Mouse (Mus musculus): ENCODE data around the gene Rasgrf1. TPM values are rescaled to one million over a fixed set of nuclear protein-coding genes. Genes with fewer than 3 reads are reported as not detected.
A peak's percentile ranks its signal among the peaks of the same experiment; 100 is the strongest.
"Not testable (repeated sequence)": the region's sequence is repeated elsewhere in the genome, so short reads cannot be mapped to it uniquely, and the experiment has no call there.

The Rasgrf1 gene
- polyA plus RNA-seq, 1 experiment from 2014 or later, result 0.20 TPM

DNA sequence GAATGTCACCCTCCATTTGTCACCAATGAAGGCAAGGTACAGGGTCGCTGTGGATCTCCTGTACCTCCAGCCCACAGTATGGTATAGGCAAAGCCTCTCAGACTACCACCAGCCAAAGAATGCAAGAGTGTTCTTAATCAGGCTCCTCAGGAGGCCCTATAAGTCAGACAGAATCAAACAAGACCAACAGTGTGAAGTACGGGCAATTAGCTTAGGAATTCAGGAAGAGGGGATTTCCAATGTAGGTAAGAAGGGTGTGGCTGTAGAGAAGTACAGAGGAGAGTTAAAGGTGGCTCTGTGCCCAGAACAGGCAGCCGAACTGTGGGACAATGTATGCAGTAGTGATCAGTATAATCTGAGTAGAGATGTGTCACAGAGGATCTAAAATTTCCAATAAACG, 126.6 kb downstream of the Rasgrf1 start:
- Histone ChIP-seq H3K27ac (ENCODE audit: low read length) (no peak overlapping the region), H3K4me3 (ENCODE audit: low read length) (no peak overlapping the region), H3K27me3 (replicated peaks; ENCODE audit: control insufficient read depth, insufficient read depth, low read length) (no peaks in the 10 kb centered on the region), H3K36me3 (ENCODE audit: control insufficient read depth, insufficient read depth, low read length) (no peaks in the 10 kb centered on the region), H3K9ac (ENCODE audit: low read depth, low read length) (no peak overlapping the region), H3K4me2 (ENCODE audit: low read depth, low read length) (no peak overlapping the region), H3K4me1 (ENCODE audit: control insufficient read depth, insufficient read depth, low read length) (no peaks in the 10 kb centered on the region), H3K9me3 (ENCODE audit: control insufficient read depth, low read length) (no peaks in the 10 kb centered on the region)
- 58% methylated on average over 4 of the region's 4 CpGs for WGBS
- ATAC-seq, result peak; percentile 67

DNA sequence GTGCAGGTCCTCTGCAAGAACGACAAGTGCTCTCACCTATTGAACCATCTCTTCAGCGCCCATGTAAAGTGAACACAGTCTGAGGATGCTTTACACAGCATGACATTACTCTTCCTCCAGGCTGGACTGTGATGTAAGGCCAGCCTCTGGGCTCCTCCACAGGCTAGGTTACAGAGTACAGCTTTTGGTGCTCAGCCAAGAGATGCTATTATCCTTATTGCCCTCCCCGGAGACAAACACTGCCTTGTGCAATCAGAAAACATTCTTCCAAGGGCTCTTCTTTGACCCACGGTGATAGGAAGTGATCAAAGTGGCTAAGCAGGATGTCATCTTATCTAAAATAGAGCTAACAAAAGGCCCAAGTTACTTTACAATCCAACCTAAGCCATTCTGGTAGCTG, 128.8 kb downstream of the Rasgrf1 start:
- Histone ChIP-seq H3K27me3 (replicated peaks; ENCODE audit: control insufficient read depth, insufficient read depth, low read length) (no peaks in the 10 kb centered on the region), H3K36me3 (ENCODE audit: control insufficient read depth, insufficient read depth, low read length) (no peaks in the 10 kb centered on the region), H3K9ac (ENCODE audit: low read depth, low read length) (no peak overlapping the region), H3K4me1 (ENCODE audit: control insufficient read depth, insufficient read depth, low read length) (no peaks in the 10 kb centered on the region), H3K4me3 (ENCODE audit: low read length) (no peak overlapping the region), H3K9me3 (ENCODE audit: control insufficient read depth, low read length) (no peaks in the 10 kb centered on the region), H3K4me2 (ENCODE audit: low read depth, low read length) (no peak overlapping the region), H3K27ac (ENCODE audit: low read length) (no peak overlapping the region)
- ATAC-seq, result no peak
- WGBS, result 64% methylated on average over 4 of the region's 4 CpGs

DNA sequence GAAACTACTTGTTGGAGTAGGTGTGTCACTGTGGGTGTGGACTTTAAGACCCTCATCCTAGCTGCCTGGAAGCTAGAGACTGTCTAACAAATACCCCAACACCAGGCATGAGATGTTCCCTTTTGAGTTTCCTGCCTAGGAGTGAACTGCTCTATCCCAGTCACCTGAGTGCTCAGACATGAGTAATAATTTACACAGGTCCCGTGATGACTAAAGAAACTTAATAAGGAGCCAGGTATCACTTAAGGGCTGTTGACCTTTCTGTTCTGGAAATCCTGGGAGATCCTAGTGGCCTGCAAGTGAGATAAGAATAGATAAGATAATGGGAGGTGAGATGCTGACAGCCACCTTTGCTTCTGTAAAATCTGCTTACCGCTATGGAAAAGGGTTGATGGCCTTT, 131.2 kb downstream of the Rasgrf1 start:
- H3K36me3 ChIP-seq (ENCODE audit: control insufficient read depth, insufficient read depth, low read length), result no peaks in the 10 kb centered on the region
- H3K4me3 ChIP-seq (ENCODE audit: low read length), result no peak overlapping the region
- H3K27ac ChIP-seq (ENCODE audit: low read length), result no peak overlapping the region
- H3K9me3 ChIP-seq (ENCODE audit: control insufficient read depth, low read length), result no peaks in the 10 kb centered on the region
- no peaks in the 10 kb centered on the region for H3K27me3 ChIP-seq (replicated peaks; ENCODE audit: control insufficient read depth, insufficient read depth, low read length)
- 50% methylated on average over 2 of the region's 2 CpGs for WGBS
- ATAC-seq, result peak; percentile 90
- no peak overlapping the region for H3K9ac ChIP-seq (ENCODE audit: low read depth, low read length)
- H3K4me2 ChIP-seq (ENCODE audit: low read depth, low read length), result no peak overlapping the region
- H3K4me1 ChIP-seq (ENCODE audit: control insufficient read depth, insufficient read depth, low read length), result no peaks in the 10 kb centered on the region

DNA sequence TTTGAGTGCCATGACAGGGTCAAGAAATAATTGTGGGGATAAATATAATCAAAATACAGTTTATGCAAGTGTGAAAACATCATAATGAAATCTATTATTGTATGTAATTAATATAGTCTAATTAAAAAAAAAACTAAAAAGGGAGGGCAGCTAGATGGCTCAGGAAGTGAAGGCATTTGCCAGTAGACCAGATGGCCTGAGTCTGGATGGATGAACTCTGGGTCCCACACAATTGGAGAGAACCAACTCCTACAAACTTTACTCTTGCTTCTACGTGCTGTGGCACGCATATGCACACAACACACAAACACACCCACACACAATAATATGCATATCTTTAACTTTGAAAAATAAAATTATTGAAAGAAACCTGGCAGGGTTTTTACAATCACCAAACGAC, 131.8 kb downstream of the Rasgrf1 start:
- Histone ChIP-seq H3K27me3 (replicated peaks; ENCODE audit: control insufficient read depth, insufficient read depth, low read length) (no peaks in the 10 kb centered on the region), H3K4me1 (ENCODE audit: control insufficient read depth, insufficient read depth, low read length) (no peaks in the 10 kb centered on the region), H3K4me2 (ENCODE audit: low read depth, low read length) (no peak overlapping the region), H3K27ac (ENCODE audit: low read length) (no peak overlapping the region), H3K9ac (ENCODE audit: low read depth, low read length) (no peak overlapping the region), H3K9me3 (ENCODE audit: control insufficient read depth, low read length) (no peaks in the 10 kb centered on the region), H3K36me3 (ENCODE audit: control insufficient read depth, insufficient read depth, low read length) (no peaks in the 10 kb centered on the region), H3K4me3 (ENCODE audit: low read length) (no peak overlapping the region)
- ATAC-seq, result no peak
- WGBS, result 94% methylated on average over 3 of the region's 3 CpGs

DNA sequence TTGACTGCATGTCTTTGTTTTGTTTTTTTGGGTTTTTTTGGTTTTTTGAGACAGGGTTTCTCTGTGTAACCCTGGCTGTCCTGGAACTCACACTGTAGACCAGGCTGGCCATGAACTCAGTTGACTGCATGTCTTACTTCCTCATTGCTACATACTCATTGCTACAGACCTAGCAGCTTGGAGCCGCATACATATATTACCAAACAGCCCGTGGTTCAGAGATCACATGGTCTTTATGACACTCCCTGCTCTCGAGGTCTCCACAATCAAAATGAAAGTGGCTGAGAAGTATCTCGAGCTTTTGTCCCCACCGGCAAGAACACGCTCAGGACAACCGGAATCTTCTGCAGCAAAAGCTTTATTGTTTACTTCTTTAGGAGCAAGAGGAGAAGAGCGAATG, 133.2 kb downstream of the Rasgrf1 start:
- not testable (repeated sequence) for H3K36me3 ChIP-seq (ENCODE audit: control insufficient read depth, insufficient read depth, low read length); H3K9ac ChIP-seq (ENCODE audit: low read depth, low read length); H3K4me2 ChIP-seq (ENCODE audit: low read depth, low read length); H3K27me3 ChIP-seq (replicated peaks; ENCODE audit: control insufficient read depth, insufficient read depth, low read length); H3K4me3 ChIP-seq (ENCODE audit: low read length); H3K27ac ChIP-seq (ENCODE audit: low read length); H3K9me3 ChIP-seq (ENCODE audit: control insufficient read depth, low read length); H3K4me1 ChIP-seq (ENCODE audit: control insufficient read depth, insufficient read depth, low read length)
- peak; percentile 55 for ATAC-seq
- 82% methylated on average over 8 of the region's 8 CpGs for WGBS

DNA sequence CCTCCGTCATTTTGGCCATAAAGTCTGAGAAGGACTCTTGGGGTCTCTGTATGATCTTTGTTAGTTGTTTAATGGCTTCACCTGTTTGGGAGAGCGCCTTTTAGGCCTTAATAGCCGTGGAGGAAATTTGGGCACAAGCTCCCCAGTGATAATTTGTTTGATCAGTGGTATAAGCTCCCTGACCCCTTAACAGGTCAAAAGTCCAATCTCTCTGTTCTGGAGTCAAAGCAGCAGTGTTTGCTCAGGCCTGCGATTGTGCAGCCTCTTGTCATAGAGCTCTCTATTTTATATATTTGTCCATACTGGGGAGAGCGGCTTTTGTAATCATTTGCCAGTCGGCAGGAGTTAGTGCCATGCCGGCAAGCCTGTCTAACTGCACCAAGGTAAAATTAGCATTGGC, 135.5 kb downstream of the Rasgrf1 start:
- ATAC-seq, result no peak
- Histone ChIP-seq H3K36me3 (ENCODE audit: control insufficient read depth, insufficient read depth, low read length) (no peaks in the 10 kb centered on the region), H3K27me3 (replicated peaks; ENCODE audit: control insufficient read depth, insufficient read depth, low read length) (no peaks in the 10 kb centered on the region), H3K4me1 (ENCODE audit: control insufficient read depth, insufficient read depth, low read length) (no peaks in the 10 kb centered on the region), H3K4me3 (ENCODE audit: low read length) (no peak overlapping the region), H3K4me2 (ENCODE audit: low read depth, low read length) (no peak overlapping the region), H3K27ac (ENCODE audit: low read length) (no peak overlapping the region), H3K9ac (ENCODE audit: low read depth, low read length) (no peak overlapping the region), H3K9me3 (ENCODE audit: control insufficient read depth, low read length) (no peaks in the 10 kb centered on the region)
- WGBS, result 74% methylated on average over 7 of the region's 7 CpGs

DNA sequence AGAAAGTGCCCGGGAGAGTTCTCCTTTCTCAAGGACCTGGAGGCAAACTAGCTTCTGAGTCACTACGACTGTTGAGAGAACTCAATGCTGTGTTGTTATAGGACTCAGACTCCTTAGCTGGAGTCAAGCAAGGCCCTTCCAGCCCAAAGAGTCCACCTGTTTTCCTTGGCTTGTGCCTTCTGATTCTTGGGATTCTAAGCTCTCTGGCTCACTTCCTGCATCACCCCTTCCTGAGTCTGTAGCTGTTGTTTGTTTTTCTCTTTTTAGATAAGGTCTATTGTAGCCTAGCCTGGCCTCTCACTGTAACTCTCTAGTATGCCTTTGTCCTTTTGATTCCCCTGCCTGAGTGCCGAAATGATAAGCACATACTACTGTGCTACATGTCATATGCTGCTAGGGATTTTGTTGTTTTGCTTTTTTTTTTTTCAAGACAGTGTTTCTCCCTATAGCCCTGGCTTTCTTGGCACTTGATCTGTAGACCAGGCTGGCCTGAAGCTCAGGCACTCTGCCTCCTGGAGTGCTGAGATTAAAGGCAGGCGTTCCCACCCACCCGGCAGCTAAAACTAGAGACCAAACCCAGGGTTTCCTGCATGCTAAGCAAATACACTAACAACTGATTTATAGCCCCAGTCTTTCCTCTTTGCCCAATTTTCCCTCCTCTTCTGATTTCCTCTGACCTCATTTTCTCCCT, 138.4 kb downstream of the Rasgrf1 start:
- ATAC-seq, result no peak
- no peak overlapping the region for H3K27ac ChIP-seq (ENCODE audit: low read length)
- no peak overlapping the region for H3K9ac ChIP-seq (ENCODE audit: low read depth, low read length)
- WGBS, result 64% methylated on average over 5 of the region's 5 CpGs
- no peak overlapping the region for H3K4me3 ChIP-seq (ENCODE audit: low read length)
- H3K27me3 ChIP-seq (replicated peaks; ENCODE audit: control insufficient read depth, insufficient read depth, low read length), result no peaks in the 10 kb centered on the region
- H3K4me2 ChIP-seq (ENCODE audit: low read depth, low read length), result no peak overlapping the region
- no peaks in the 10 kb centered on the region for H3K9me3 ChIP-seq (ENCODE audit: control insufficient read depth, low read length)
- H3K36me3 ChIP-seq (ENCODE audit: control insufficient read depth, insufficient read depth, low read length), result no peaks in the 10 kb centered on the region
- H3K4me1 ChIP-seq (ENCODE audit: control insufficient read depth, insufficient read depth, low read length), result no peaks in the 10 kb centered on the region

DNA sequence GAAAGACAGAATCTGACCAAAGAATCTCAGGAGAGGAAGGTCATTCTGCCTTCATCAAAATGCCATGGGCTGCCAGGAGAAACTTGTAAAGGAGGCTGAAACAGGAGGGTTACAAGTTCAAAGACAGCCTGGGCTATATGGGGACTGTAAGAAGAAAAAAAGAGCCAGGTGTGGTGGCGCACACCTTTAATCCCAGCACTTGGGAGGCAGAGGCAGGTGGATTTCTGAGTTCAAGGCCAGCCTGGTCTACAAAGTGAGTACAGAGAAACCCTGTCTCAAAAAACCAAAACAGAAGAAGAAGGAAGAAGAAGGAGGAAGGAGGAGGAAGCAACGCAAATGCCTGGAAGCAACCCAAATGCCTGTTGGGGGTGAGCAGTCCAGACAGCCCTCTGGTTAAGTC, 144.1 kb downstream of the Rasgrf1 start, which contains the start of gene Ctsh:
Ctsh (plus strand) TSS at position 301 of the 400 bp plus-strand sequence.
- peak within 1 kb of the TSS; percentile 70 for H3K9ac ChIP-seq (ENCODE audit: low read depth, low read length)
- H3K36me3 ChIP-seq (ENCODE audit: control insufficient read depth, insufficient read depth, low read length), result no peaks in the 10 kb centered on the region
- WGBS, result 77% methylated on average over 2 of the region's 2 CpGs
- peak within 1 kb of the TSS; percentile 59 for H3K4me3 ChIP-seq (ENCODE audit: low read length)
- H3K4me2 ChIP-seq (ENCODE audit: low read depth, low read length), result peak within 1 kb of the TSS; percentile 94
- no peak within 1 kb of the TSS for H3K27ac ChIP-seq (ENCODE audit: low read length)
- H3K27me3 ChIP-seq (replicated peaks; ENCODE audit: control insufficient read depth, insufficient read depth, low read length), result no peaks in the 10 kb centered on the region
- no peaks in the 10 kb centered on the region for H3K4me1 ChIP-seq (ENCODE audit: control insufficient read depth, insufficient read depth, low read length)
- no peak for ATAC-seq
- H3K9me3 ChIP-seq (ENCODE audit: control insufficient read depth, low read length), result no peaks in the 10 kb centered on the region

DNA sequence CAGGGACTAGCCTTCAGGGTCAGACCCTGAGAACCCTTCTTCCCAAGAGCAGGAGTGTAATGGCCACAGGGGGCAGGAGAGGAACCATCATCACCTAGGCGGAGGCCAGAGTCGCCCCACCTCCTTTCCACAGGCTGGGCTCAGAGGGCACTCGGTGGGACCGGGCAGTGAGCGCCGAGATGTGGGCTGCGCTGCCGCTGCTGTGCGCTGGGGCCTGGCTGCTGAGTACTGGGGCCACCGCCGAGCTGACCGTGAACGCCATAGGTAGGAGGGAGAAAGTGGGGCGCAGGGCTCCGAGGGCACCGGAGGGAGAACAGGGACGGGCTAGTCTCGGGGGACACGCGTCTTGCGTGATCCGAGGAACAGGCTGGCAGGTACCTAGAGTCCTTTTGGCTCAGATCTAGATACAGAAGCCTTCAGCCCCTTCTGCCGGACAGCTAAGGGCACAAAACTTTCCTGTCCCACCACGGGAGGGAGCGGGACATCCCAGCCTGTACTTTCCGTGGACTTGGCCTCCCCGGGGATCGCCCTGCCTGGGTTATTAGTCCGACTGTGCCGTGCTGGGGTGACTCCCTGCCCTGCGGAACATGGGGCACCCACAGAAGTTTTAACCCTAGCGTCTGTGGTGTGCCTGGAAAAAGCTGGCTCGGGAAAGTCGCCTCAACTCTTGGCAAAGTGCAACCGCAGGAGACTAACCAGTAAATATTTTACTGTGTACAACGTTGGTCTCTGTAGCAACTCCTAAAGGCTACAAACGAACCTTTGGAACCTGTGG, 144.8 kb downstream of the Rasgrf1 start:
- Histone ChIP-seq H3K36me3 (ENCODE audit: control insufficient read depth, insufficient read depth, low read length) (no peaks in the 10 kb centered on the region), H3K4me2 (ENCODE audit: low read depth, low read length) (peak overlapping the region; percentile 94), H3K9me3 (ENCODE audit: control insufficient read depth, low read length) (no peaks in the 10 kb centered on the region), H3K4me3 (ENCODE audit: low read length) (peak overlapping the region; percentile 59), H3K27ac (ENCODE audit: low read length) (no peak overlapping the region), H3K9ac (ENCODE audit: low read depth, low read length) (peak overlapping the region; percentile 70), H3K27me3 (replicated peaks; ENCODE audit: control insufficient read depth, insufficient read depth, low read length) (no peaks in the 10 kb centered on the region), H3K4me1 (ENCODE audit: control insufficient read depth, insufficient read depth, low read length) (no peaks in the 10 kb centered on the region)
- peak; percentile 96 for ATAC-seq
- under 1% methylated on average over 37 of the region's 37 CpGs for WGBS

Measured in intestine, embryonic 16.5 days (tissue).